Mouse (Mus musculus) ovary, postnatal 14 days (tissue): ENCODE results near the gene Tnfrsf11a.
A peak's percentile ranks its signal among the peaks of the same experiment; 100 is the strongest.

Experiments
- DNase-seq: peaks from one replicate; pipeline ENCODE4 v3.0.0; 2022; ENCODE audit warnings: low spot score

The Tnfrsf11a gene

GRCm38 (mm10) chr1:105829171-105829570 lies 48.7 kb downstream of the Tnfrsf11a start:
- DNase-seq: no peak

- DNase-seq: no peak
Observed at GRCm38 (mm10) chr1:105832784-105833183, 52.3 kb downstream of the Tnfrsf11a start.

GRCm38 (mm10) chr1:105842950-105843349 lies 62.4 kb downstream of the Tnfrsf11a start:
- no peak for DNase-seq

GRCm38 (mm10) chr1:105843386-105843785 lies 62.9 kb downstream of the Tnfrsf11a start:
- DNase-seq: no peak

GRCm38 (mm10) chr1:105843856-105844255 lies 63.3 kb downstream of the Tnfrsf11a start:
- no peak for DNase-seq

- DNase-seq: no peak
Observed at GRCm38 (mm10) chr1:105844341-105845006, 64.0 kb downstream of the Tnfrsf11a start.

GRCm38 (mm10) chr1:105846431-105846830 lies 65.9 kb downstream of the Tnfrsf11a start:
- DNase-seq: no peak

GRCm38 (mm10) chr1:105848806-105849205 lies 68.3 kb downstream of the Tnfrsf11a start:
- no peak for DNase-seq

- no peak for DNase-seq
Observed at GRCm38 (mm10) chr1:105851341-105851740, 70.8 kb downstream of the Tnfrsf11a start.

GRCm38 (mm10) chr1:105859740-105860139 lies 79.2 kb downstream of the Tnfrsf11a start:
- DNase-seq: no peak

- DNase-seq: no peak
Observed at GRCm38 (mm10) chr1:105876589-105876988, 96.1 kb downstream of the Tnfrsf11a start.

GRCm38 (mm10) chr1:105877808-105878207 lies 97.3 kb downstream of the Tnfrsf11a start:
- DNase-seq: no peak

- no peak for DNase-seq
Observed at GRCm38 (mm10) chr1:105878416-105878815, 97.9 kb downstream of the Tnfrsf11a start.

GRCm38 (mm10) chr1:105880555-105881304 lies 100.2 kb downstream of the Tnfrsf11a start:
- no peak for DNase-seq

- no peak for DNase-seq
Observed at GRCm38 (mm10) chr1:105881466-105881865, 100.9 kb downstream of the Tnfrsf11a start.

- DNase-seq: no peak
Observed at GRCm38 (mm10) chr1:105883498-105883897, 103.0 kb downstream of the Tnfrsf11a start.

- no peak for DNase-seq
Observed at GRCm38 (mm10) chr1:105885101-105885500, 104.6 kb downstream of the Tnfrsf11a start.

GRCm38 (mm10) chr1:105885575-105885974 lies 105.1 kb downstream of the Tnfrsf11a start:
- DNase-seq: no peak

- DNase-seq: no peak
Observed at GRCm38 (mm10) chr1:105886358-105886757, 105.8 kb downstream of the Tnfrsf11a start.

GRCm38 (mm10) chr1:105891032-105891725 lies 110.7 kb downstream of the Tnfrsf11a start:
- peak; percentile 77 for DNase-seq

GRCm38 (mm10) chr1:105895019-105895418 lies 114.5 kb downstream of the Tnfrsf11a start:
- no peak for DNase-seq
